Mouse (Mus musculus) skeletal muscle tissue, postnatal 0 days (tissue): Measurements from ENCODE around the gene Cd47. TPM values are rescaled to one million over a fixed set of nuclear protein-coding genes. Genes with fewer than 3 reads are reported as not detected.

Experiments used
- polyA plus RNA-seq: library from polyadenylated mRNA; unstranded; fragments of >200 nt; fragmentation: Nextera tagmentation; extraction: Ambion mirVana; gene quantifications from 2 replicates; pipeline ENCODE4 v1.2.1, GENCODE M21; 2015

Cd47 gene
- 63.3 and 69.5 TPM in 2 replicates for polyA plus RNA-seq

GRCm38 (mm10) chr16:49799597-49800561 lies at the start of gene Cd47:
Cd47 (plus strand) TSS chr16:49800533.

Other genes starting within 250 kb of the Cd47 start
- gene Ift57, start 101.3 kb upstream of the Cd47 start, polyA plus RNA-seq: 11.7 and 13.2 TPM in 2 replicates